Mouse (Mus musculus) hindbrain, embryonic 16.5 days (tissue): ENCODE results near the gene Myo6. TPM values are rescaled to one million over a fixed set of nuclear protein-coding genes. Genes with fewer than 3 reads are reported as not detected.

Experiments
- ATAC-seq: fragments of 200-750 bp; cut with Nextera tagmentation; 2 replicates; pipeline ENCODE4 v1.8.0; 2017; ENCODE audit warnings: moderate TSS enrichment, moderate library complexity
- H3K27ac ChIP-seq: fragments of 300-500 bp; sonication (generic); 2 replicates; pipeline ENCODE4 v1.5.1; 2014; ENCODE audit warnings: low read depth, mild to moderate bottlenecking, control low read depth, low read length, moderate library complexity
- H3K27me3 ChIP-seq: fragments of 300-500 bp; sonication (generic); replicated peaks from 2 replicates; pipeline ENCODE4 v1.6.1; 2014; ENCODE audit warnings: low read length; ENCODE audit not compliant: control insufficient read depth, insufficient read depth
- H3K36me3 ChIP-seq: fragments of 300-500 bp; sonication (generic); 2 replicates; pipeline ENCODE4 v1.6.1; 2014; ENCODE audit warnings: mild to moderate bottlenecking, low read length, moderate library complexity, mixed read lengths; ENCODE audit not compliant: control insufficient read depth, insufficient read depth
- H3K4me1 ChIP-seq: fragments of 300-500 bp; sonication (generic); 2 replicates; pipeline ENCODE4 v1.6.1; 2014; ENCODE audit warnings: low read depth, low read length; ENCODE audit not compliant: control insufficient read depth, insufficient read depth
- H3K4me2 ChIP-seq: fragments of 300-500 bp; sonication (generic); 2 replicates; pipeline ENCODE4 v1.6.1; 2014; ENCODE audit warnings: mild to moderate bottlenecking, low read length, control low read depth, moderate library complexity
- H3K4me3 ChIP-seq: fragments of 300-500 bp; sonication (generic); 2 replicates; pipeline ENCODE4 v1.5.1; 2014; ENCODE audit warnings: mild to moderate bottlenecking, low read length, control low read depth, moderate library complexity
- H3K9ac ChIP-seq: fragments of 300-500 bp; sonication (generic); 2 replicates; pipeline ENCODE4 v1.6.1; 2014; ENCODE audit warnings: low read depth, mild to moderate bottlenecking, control low read depth, low read length, moderate library complexity
- H3K9me3 ChIP-seq: fragments of 300-500 bp; sonication (generic); 2 replicates; pipeline ENCODE4 v1.6.1; 2014; ENCODE audit warnings: mild to moderate bottlenecking, low read length, moderate library complexity; ENCODE audit not compliant: control insufficient read depth
- WGBS: fragments of 180-500 bp; shearing (Covaris S2); extraction: QIAGEN DNeasy Blood & Tissue Kit; methylation state at CpG from one replicate; pipeline ENCODE4 v1.1.7; 2014; 5-methylcytosine and 5-hydroxymethylcytosine counted together
- polyA plus RNA-seq: library from polyadenylated mRNA; unstranded; fragments of >200 nt; fragmentation: Nextera tagmentation; extraction: Ambion mirVana; gene quantifications from 2 replicates; pipeline ENCODE4 v1.2.1, GENCODE M21; 2015

Gene Myo6
- polyA plus RNA-seq, 1 experiment from 2014 or later = 26.8 TPM

DNA sequence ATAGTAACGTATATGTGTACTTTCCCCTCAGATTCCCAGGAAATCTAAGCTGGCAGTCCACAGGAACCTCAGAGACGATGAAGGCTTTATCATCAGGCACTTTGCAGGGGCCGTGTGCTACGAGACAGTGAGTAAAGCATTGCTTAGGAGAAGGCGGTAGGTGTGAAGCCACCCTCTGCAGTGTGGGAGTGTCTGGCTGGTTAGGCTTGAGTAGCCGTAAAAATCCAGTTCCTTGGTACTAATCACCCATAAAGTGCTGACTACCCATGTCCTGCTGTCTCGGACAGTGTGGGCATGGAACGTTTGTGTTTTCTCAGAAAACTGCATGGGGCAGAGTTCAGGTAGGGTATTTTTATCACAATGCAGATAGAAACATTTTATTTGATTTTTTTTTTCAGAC is 104.8 kb downstream of the Myo6 start:
- no peaks in the 10 kb centered on the region for H3K9me3 ChIP-seq
- 81% methylated on average over 8 of the region's 8 CpGs for whole genome bisulfite sequencing
- H3K4me1 ChIP-seq = no peaks in the 10 kb centered on the region
- H3K36me3 ChIP-seq = peaks cover 2% of the 10 kb centered on the region; the same call in 1 of the 2 replicates
- H3K9ac ChIP-seq = no peak overlapping the region
- no peak overlapping the region for H3K4me3 ChIP-seq
- ATAC-seq = no peak
- no peak overlapping the region for H3K4me2 ChIP-seq
- no peaks in the 10 kb centered on the region for H3K27me3 ChIP-seq
- no peak overlapping the region for H3K27ac ChIP-seq

DNA sequence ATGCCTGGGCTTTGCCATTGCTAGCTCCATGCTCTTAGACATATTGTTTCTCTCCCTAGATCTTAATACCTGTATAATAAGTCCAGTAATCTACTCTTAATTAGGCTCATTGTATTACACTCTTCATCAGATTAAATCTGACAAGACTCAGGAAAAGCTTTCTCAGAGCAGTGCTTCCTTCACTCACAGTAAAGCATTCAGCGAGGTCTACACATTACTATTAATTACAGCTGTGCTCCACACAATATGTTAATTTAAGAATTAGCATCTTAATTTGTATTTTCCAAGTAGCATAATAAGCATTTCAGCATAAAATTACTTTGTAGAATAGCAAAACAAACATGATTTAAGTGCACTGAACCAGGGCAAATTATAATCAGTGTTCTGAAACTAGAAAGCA is 108.1 kb downstream of the Myo6 start:
- no peak overlapping the region for H3K9ac ChIP-seq
- 58% methylated on average over 1 of the region's 1 CpGs for WGBS
- no peaks in the 10 kb centered on the region for H3K4me1 ChIP-seq
- H3K27ac ChIP-seq = no peak overlapping the region
- no peaks in the 10 kb centered on the region for H3K27me3 ChIP-seq
- no peak for ATAC-seq
- H3K9me3 ChIP-seq = no peaks in the 10 kb centered on the region
- H3K4me3 ChIP-seq = no peak overlapping the region
- no peak overlapping the region for H3K4me2 ChIP-seq
- H3K36me3 ChIP-seq = no peaks in the 10 kb centered on the region

DNA sequence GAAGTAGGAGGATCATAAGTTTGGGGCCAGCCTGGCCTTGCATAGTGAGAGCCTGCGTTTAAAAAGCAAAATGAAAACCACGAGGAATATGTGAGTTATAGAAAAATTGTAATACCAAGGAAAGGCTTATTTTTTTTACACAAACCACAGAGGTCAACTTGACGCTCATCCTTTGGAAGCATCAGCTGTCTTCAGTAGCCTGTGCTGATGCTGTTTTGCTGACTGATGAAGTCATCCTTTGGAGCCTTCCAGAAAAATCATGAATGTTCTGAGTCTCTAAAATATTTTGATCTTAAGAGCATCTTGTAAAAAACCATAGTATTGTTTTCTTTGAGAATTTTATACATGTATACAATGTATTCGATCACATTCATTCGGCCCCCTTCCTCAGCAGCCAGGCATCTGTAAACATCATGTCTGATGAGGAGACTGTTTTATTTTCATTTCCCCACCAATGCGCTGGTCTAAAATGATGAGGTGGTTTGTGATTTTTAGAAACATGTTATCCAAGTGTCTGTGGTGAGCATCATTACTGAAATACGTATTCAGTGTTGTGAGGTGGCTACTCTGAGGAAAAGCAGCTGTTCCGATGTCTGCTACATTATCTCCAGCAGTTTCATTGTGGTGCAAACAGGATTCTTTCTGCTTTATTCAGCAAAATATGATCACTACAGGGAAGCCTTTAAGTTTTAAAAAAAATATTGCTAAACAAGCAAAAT is 110.4 kb downstream of the Myo6 start:
- H3K36me3 ChIP-seq = no peaks in the 10 kb centered on the region
- H3K4me1 ChIP-seq = no peaks in the 10 kb centered on the region
- H3K4me2 ChIP-seq = no peak overlapping the region
- no peak overlapping the region for H3K27ac ChIP-seq
- no peak for ATAC-seq
- 86% methylated on average over 8 of the region's 8 CpGs for WGBS
- H3K27me3 ChIP-seq = no peaks in the 10 kb centered on the region
- H3K9me3 ChIP-seq = no peaks in the 10 kb centered on the region
- H3K9ac ChIP-seq = no peak overlapping the region
- no peak overlapping the region for H3K4me3 ChIP-seq

DNA sequence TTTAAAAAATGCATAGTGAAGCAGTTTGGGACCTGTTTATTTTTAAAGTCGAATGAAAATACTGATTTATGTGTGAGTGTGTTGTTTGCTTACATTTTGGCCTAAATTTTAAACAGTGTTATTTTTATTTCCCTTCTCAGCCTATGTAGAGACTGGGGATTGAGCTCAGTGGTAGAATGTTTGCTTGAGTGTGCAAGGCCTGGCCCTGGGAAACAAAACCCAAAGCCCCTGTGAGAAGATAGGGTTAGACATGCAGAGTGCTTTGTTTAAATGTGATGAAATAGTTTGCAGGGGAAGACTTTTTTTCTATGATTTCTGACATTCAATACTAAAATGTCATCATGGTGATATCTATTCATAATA is 110.9 kb downstream of the Myo6 start:
- H3K9ac ChIP-seq = no peak overlapping the region
- H3K4me2 ChIP-seq = no peak overlapping the region
- ATAC-seq = no peak
- H3K4me3 ChIP-seq = no peak overlapping the region
- WGBS = 94% methylated on average over 1 of the region's 1 CpGs
- no peaks in the 10 kb centered on the region for H3K4me1 ChIP-seq
- H3K27me3 ChIP-seq = no peaks in the 10 kb centered on the region
- no peaks in the 10 kb centered on the region for H3K36me3 ChIP-seq
- no peak overlapping the region for H3K27ac ChIP-seq
- no peaks in the 10 kb centered on the region for H3K9me3 ChIP-seq

DNA sequence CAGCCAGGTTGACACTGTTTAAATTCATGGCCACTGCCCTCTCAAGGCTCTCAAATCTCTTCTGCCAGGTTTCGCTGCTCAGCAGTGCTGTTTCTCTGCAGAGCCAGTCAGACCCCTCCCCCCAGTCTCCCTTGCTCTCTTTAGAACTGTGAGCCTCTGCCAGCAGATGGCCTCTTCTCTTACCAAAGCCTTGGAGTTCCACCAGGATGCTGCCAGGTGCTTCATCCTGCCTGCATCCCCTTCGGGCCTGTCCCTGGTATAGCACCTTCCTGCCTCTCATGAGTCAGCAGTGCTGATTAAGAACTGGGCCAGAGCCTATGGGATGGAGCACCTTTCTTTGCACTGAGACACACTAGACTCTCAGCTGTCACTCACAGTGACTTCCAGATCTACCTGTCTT is 112.3 kb downstream of the Myo6 start:
- 0 out of 2 replicates have a peak, but pooled peaks have one; percentile 17 for ATAC-seq
- Histone ChIP-seq H3K4me3 (no peak overlapping the region), H3K4me1 (no peaks in the 10 kb centered on the region), H3K9ac (no peak overlapping the region), H3K4me2 (no peak overlapping the region), H3K36me3 (no peaks in the 10 kb centered on the region), H3K9me3 (no peaks in the 10 kb centered on the region), H3K27ac (no peak overlapping the region), H3K27me3 (no peaks in the 10 kb centered on the region)
- 71% methylated on average over 2 of the region's 2 CpGs for WGBS

DNA sequence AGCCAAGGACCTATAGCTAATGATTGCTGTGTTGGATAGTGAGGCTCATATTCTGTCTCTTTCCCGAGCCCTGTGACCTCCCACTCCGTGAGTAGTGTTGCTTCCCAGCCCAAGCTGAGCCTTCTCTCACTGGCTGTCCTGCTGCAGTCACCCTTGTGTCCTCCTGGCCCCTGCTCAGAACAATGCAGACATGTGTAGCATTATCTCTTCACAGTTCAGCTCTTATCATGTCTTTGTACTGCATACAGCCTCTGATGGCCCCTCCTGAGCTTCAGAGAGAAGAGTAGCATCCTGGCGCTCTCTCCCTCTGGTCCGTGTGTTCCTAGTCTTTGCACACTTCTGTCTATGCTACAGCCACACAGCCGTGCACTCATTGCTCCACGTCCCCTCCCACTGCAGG is 112.9 kb downstream of the Myo6 start:
- no peak for ATAC-seq
- 70% methylated on average over 6 of the region's 6 CpGs for WGBS
- Histone ChIP-seq H3K27me3 (no peaks in the 10 kb centered on the region), H3K4me2 (no peak overlapping the region), H3K4me1 (no peaks in the 10 kb centered on the region), H3K9ac (no peak overlapping the region), H3K4me3 (no peak overlapping the region), H3K27ac (no peak overlapping the region), H3K36me3 (no peaks in the 10 kb centered on the region), H3K9me3 (no peaks in the 10 kb centered on the region)

DNA sequence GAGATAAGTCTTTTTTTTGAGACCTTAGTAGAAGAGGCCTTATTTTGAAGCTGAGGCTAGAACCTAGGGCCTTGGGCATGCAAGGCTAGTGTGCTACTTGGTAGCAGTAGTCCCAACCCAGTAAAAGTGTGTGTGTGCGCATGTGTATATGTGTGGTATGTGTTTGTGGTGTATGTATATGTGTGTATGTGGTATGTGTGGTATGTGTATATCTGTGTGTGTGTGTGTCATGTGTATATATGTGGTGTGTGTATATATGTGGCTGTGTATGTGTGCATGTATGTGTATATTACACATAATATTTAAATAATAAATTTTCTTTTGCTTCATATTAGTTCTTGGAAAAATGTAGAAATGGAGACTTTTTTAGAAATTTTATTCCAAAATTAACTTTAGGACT is 115.9 kb downstream of the Myo6 start:
- Histone ChIP-seq H3K27me3 (no peaks in the 10 kb centered on the region), H3K36me3 (peaks cover 5% of the 10 kb centered on the region; the same call in 1 of the 2 replicates), H3K4me2 (no peak overlapping the region), H3K4me1 (no peaks in the 10 kb centered on the region), H3K9me3 (no peaks in the 10 kb centered on the region), H3K4me3 (no peak overlapping the region), H3K9ac (no peak overlapping the region), H3K27ac (no peak overlapping the region)
- WGBS = 87% methylated on average over 1 of the region's 1 CpGs
- ATAC-seq = no peak

DNA sequence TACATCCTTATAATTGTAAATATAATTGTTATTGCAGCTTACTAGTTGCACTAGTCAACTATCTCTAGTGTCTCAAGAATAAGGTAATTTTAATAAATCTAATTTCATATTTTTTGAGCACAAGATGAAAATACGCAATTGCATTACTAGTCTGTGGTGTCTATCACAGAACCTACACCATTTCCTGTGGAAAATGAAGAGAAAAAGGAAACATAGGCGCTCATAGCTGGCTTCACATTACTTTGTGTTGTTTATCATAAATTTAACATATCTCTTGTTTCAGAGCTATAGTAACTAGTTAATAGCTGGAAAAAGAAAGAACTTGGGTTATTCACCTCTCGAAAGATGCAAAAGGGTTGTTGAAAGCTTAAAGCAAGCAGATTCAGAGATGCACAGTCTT is 117.6 kb downstream of the Myo6 start:
- H3K9me3 ChIP-seq = no peaks in the 10 kb centered on the region
- H3K27me3 ChIP-seq = no peaks in the 10 kb centered on the region
- no peak overlapping the region for H3K27ac ChIP-seq
- H3K4me1 ChIP-seq = no peaks in the 10 kb centered on the region
- WGBS = 97% methylated on average over 3 of the region's 3 CpGs
- H3K4me2 ChIP-seq = no peak overlapping the region
- H3K4me3 ChIP-seq = no peak overlapping the region
- no peak overlapping the region for H3K9ac ChIP-seq
- peaks cover 5% of the 10 kb centered on the region; the same call in 1 of the 2 replicates for H3K36me3 ChIP-seq
- ATAC-seq = no peak

DNA sequence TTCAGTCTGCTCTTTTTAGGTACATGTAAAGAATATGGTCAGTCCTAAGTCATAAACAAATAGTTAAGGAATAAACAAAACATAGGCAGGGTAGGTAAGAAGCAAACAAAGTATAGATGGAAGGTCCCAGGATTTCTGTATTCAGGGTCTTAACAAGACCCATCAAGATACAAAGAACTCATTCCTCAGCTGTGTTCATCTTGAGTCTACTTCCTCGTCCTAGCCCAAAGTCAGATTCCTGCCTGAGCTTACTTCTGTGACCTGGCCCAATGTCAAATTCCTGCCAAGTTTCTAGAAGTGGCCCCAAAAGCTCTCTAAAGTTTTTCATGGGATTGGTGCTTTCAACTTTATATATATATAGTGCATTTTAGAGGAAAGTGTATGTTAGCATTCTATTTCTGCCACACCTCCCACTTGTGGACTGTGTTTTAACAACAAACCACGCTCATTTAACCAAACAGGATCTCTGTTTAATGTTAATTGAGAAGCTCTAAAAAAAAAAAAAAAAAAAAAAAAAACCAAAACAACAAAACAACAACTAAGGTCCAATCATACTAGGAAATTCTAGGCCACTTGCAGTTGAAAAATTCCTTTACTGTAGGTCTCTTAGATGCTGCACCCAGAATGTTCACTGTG is 119.8 kb downstream of the Myo6 start:
- 86% methylated on average over 2 of the region's 2 CpGs for WGBS
- Histone ChIP-seq H3K9me3 (no peaks in the 10 kb centered on the region), H3K36me3 (peaks cover 5% of the 10 kb centered on the region; the same call in 1 of the 2 replicates), H3K27me3 (no peaks in the 10 kb centered on the region), H3K4me1 (no peaks in the 10 kb centered on the region), H3K9ac (no peak overlapping the region), H3K27ac (no peak overlapping the region), H3K4me2 (no peak overlapping the region), H3K4me3 (no peak overlapping the region)
- ATAC-seq = no peak
